Mouse (Mus musculus): ENCODE measurements around the gene Myod1. TPM values are rescaled to one million over a fixed set of nuclear protein-coding genes. Genes with fewer than 3 reads are reported as not detected.
A peak's percentile ranks its signal among the peaks of the same experiment; 100 is the strongest.

Myod1 gene
- polyA plus RNA-seq, 1 experiment from 2014 or later = 2.6 TPM

DNA sequence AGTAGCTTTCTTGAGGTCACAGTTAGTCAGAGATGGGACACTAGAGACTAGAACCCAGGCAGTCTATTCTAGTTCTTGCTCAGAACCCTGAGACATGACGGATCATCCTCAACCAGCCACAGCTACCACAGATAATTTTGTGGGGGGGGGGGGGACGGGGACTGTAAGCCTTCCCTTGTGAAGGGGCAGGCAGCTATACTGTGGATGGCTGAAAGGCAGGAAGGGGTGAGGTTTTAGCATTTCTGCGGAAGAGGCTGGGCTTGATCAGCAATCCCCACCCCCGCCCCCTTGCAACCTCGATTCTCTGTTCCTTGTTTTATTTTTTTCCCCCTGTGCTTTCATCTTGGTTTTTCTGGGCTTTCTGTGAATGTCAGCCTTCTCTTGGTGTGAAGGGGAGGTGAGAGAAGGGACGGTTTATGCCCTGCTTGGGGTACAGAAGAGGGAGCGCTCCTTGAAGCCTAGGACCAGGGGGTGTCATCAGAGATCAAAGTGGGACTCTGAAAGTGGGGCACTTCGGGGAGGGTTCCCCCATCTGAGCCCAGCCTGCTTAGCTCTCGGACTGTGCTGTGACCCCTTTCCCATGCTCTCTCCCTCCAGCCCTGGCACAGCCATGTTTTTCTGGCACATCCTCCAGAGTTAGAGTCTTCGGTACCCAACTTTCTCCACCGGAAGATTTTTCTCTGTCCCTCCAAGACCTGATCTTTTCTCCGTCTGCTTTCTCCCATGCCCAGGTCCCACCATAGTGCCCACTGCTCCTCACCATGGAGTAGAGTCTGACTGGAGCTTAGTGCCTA, 17.6 kb downstream of the Myod1 start:
- Histone ChIP-seq H3K36me3 (no peaks in the 10 kb centered on the region), H3K9me3 (replicated peaks) (no peaks in the 10 kb centered on the region; the same call in 1 of the 2 replicates), H3K9ac (no peak overlapping the region), H3K4me1 (peaks cover 25% of the 10 kb centered on the region), H3K27me3 (peaks cover 55% of the 10 kb centered on the region), H3K4me3 (no peak overlapping the region), H3K4me2 (replicated peaks) (no peak overlapping the region), H3K27ac (no peak overlapping the region)
- 54% methylated on average over 12 of the region's 12 CpGs for WGBS
- no peak for ATAC-seq (ENCODE audit: low FRiP score)

DNA sequence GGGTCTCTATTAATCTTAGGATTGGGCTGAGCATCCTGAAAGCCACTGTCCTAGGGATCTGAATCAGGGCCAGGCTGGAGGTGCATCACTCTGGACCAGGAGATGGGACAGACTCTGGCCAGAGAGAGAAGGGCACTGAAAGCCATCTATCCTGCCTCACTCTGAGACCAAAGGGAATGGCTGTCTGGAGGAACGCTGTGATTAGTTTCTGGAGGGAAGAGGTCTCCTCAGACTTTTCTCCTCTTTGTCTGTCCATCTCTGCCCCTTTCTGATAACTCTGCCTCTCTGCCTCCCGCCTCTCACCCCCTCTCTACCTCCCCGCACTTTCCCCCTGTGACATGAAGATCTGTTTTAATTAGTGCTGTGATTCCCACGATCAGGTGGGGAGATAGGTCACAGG, 18.7 kb downstream of the Myod1 start:
- H3K4me2 ChIP-seq (replicated peaks) = no peak overlapping the region
- no peak overlapping the region for H3K27ac ChIP-seq
- no peaks in the 10 kb centered on the region; the same call in 1 of the 2 replicates for H3K9me3 ChIP-seq (replicated peaks)
- H3K4me1 ChIP-seq = peaks cover 35% of the 10 kb centered on the region
- no peak overlapping the region for H3K4me3 ChIP-seq
- no peaks in the 10 kb centered on the region for H3K36me3 ChIP-seq
- 56% methylated on average over 4 of the region's 4 CpGs for WGBS
- peaks cover 65% of the 10 kb centered on the region for H3K27me3 ChIP-seq
- H3K9ac ChIP-seq = no peak overlapping the region
- no peak for ATAC-seq (ENCODE audit: low FRiP score)

GRCm38 (mm10) chr7:46395571-46395970, 19.3 kb downstream of the Myod1 start:
- Histone ChIP-seq H3K4me2 (replicated peaks) (peak overlapping the region; percentile 84), H3K4me3 (peak overlapping the region; percentile 72; the same call in 1 of the 2 replicates), H3K9me3 (replicated peaks) (no peaks in the 10 kb centered on the region; the same call in 1 of the 2 replicates), H3K36me3 (no peaks in the 10 kb centered on the region), H3K27ac (no peak overlapping the region), H3K9ac (no peak overlapping the region), H3K4me1 (peaks cover 40% of the 10 kb centered on the region), H3K27me3 (peaks cover 70% of the 10 kb centered on the region)
- ATAC-seq (ENCODE audit: low FRiP score) = no peak
- WGBS = 35% methylated on average over 6 of the region's 6 CpGs

DNA sequence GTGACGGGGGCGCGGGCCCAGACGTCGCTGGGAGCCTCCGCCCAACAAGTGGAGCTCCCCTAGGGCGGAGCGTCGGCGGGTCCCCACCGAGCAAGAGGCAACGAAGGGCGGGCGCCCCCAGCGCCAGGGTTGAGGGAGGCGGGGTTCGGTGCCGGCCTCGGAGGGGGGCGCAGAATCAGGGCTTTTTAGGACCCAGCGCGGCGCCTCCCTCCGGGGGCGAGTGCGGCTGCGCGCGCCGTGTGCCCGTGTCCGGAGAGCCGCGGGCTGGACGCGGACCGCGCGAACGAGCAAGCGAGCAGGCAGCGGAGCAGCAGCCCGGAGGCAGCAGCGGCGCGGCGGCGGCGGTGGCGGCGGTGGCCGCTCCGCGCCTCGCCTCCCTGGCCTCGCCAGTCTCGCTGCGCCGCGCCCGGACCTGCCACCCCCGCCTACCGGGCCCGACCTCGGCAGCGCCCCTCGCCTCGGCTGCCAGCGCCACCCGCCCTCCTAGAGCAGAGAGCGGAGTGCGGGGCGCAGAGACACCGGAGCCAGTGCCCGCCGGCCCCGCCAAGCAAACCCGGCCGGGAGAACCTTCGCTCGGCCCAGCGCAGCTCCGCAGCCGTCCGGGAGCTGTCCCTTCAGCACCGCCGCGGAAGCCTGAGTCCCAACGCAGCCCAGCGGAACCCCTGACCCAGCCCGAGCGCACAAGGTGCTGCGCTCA, 20.1 kb downstream of the Myod1 start, which contains the start of gene Kcnc1:
Kcnc1 (plus strand) TSS at position 267 of the 697 bp plus-strand sequence.
- peak; percentile 60 for ATAC-seq (ENCODE audit: low FRiP score)
- Histone ChIP-seq H3K27me3 (peaks cover 70% of the 10 kb centered on the region), H3K36me3 (no peaks in the 10 kb centered on the region), H3K4me2 (replicated peaks) (peak within 1 kb of the TSS; percentile 84), H3K4me1 (peaks cover 42% of the 10 kb centered on the region), H3K9ac (peak within 1 kb of the TSS; percentile 86), H3K9me3 (replicated peaks) (no peaks in the 10 kb centered on the region; the same call in 1 of the 2 replicates), H3K27ac (peak within 1 kb of the TSS; percentile 81), H3K4me3 (peak within 1 kb of the TSS; percentile 72)
- under 1% methylated on average over 41 of the region's 93 CpGs for WGBS

DNA sequence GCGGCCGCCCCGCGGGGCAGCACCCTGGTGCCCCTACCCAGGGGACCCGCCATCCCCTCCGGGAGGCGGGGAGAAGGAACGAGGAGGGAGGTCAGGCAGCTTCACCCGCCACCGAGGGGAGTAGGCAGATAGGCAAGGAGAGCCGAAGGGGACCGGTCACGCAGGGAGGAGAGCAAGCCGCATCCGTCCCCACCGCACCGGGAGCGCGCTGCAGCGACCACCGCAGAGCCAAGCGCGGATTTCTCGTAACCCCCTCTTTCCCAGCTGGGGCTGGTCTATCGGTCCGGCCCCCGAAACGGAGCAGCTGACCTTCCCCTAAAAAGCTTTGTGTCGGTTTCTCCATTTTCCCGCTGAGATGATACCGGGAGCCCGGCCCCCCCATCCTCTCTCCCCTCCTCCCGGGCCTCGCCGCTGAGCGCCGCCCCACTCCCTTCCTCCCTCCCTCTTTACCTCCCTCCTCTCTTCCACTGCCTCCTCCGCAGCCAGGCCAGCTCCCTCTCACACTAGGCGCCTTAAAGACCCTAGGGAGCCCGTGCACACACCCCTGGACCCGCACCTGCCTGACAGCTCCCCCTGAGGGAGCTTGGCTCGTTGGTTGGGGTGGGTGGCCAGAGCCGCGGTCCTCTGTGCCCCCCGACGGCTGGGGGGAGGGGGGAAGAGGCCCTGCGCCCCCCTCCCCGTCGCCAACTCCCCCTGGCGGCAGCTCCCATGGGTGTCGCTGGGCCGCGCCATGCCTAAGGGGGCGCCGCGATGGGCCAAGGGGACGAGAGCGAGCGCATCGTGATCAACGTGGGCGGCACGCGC, 20.9 kb downstream of the Myod1 start:
- ATAC-seq (ENCODE audit: low FRiP score) = peak; percentile 54
- H3K4me3 ChIP-seq = peak overlapping the region; percentile 72
- peak overlapping the region; percentile 86 for H3K9ac ChIP-seq
- peak overlapping the region; percentile 84 for H3K4me2 ChIP-seq (replicated peaks)
- WGBS = 1% methylated on average over 58 of the region's 64 CpGs
- H3K4me1 ChIP-seq = peaks cover 46% of the 10 kb centered on the region
- peak overlapping the region; percentile 81 for H3K27ac ChIP-seq
- no peaks in the 10 kb centered on the region for H3K36me3 ChIP-seq
- H3K9me3 ChIP-seq (replicated peaks) = no peaks in the 10 kb centered on the region; the same call in 1 of the 2 replicates
- H3K27me3 ChIP-seq = peaks cover 70% of the 10 kb centered on the region

GRCm38 (mm10) chr7:46397732-46398333, 21.6 kb downstream of the Myod1 start:
- Histone ChIP-seq H3K27me3 (peaks cover 70% of the 10 kb centered on the region), H3K4me2 (replicated peaks) (peak overlapping the region; percentile 84), H3K9ac (peak overlapping the region; percentile 86), H3K9me3 (replicated peaks) (no peaks in the 10 kb centered on the region; the same call in 1 of the 2 replicates), H3K4me1 (peaks cover 46% of the 10 kb centered on the region), H3K4me3 (peak overlapping the region; percentile 72), H3K36me3 (no peaks in the 10 kb centered on the region), H3K27ac (no peak overlapping the region)
- WGBS = 12% methylated on average over 70 of the region's 70 CpGs
- ATAC-seq (ENCODE audit: low FRiP score) = no peak

- H3K4me2 ChIP-seq (replicated peaks) = peak overlapping the region; percentile 84
- peaks cover 66% of the 10 kb centered on the region for H3K27me3 ChIP-seq
- no peak overlapping the region for H3K9ac ChIP-seq
- H3K4me3 ChIP-seq = peak overlapping the region; percentile 72
- no peak overlapping the region for H3K27ac ChIP-seq
- ATAC-seq (ENCODE audit: low FRiP score) = no peak
- no peaks in the 10 kb centered on the region; the same call in 1 of the 2 replicates for H3K9me3 ChIP-seq (replicated peaks)
- WGBS = 62% methylated on average over 4 of the region's 4 CpGs
- no peaks in the 10 kb centered on the region for H3K36me3 ChIP-seq
- peaks cover 46% of the 10 kb centered on the region for H3K4me1 ChIP-seq
Observed at GRCm38 (mm10) chr7:46398612-46399011, 22.3 kb downstream of the Myod1 start.

- no peaks in the 10 kb centered on the region; the same call in 1 of the 2 replicates for H3K9me3 ChIP-seq (replicated peaks)
- H3K36me3 ChIP-seq = no peaks in the 10 kb centered on the region
- no peak for ATAC-seq (ENCODE audit: low FRiP score)
- no peak overlapping the region for H3K9ac ChIP-seq
- peaks cover 55% of the 10 kb centered on the region for H3K27me3 ChIP-seq
- H3K27ac ChIP-seq = no peak overlapping the region
- 91% methylated on average over 1 of the region's 1 CpGs for WGBS
- peaks cover 49% of the 10 kb centered on the region for H3K4me1 ChIP-seq
- no peak overlapping the region for H3K4me3 ChIP-seq
- peak overlapping the region; percentile 84 for H3K4me2 ChIP-seq (replicated peaks)
Observed at GRCm38 (mm10) chr7:46399676-46400075, 23.4 kb downstream of the Myod1 start.

- Histone ChIP-seq H3K4me3 (0 out of 2 replicates have a peak overlapping the region, but pooled peaks have one; percentile 2), H3K36me3 (no peaks in the 10 kb centered on the region)
- WGBS = 43% methylated on average over 8 of the region's 8 CpGs
Observed at GRCm38 (mm10) chr7:46400346-46400745, 24.1 kb downstream of the Myod1 start.

DNA sequence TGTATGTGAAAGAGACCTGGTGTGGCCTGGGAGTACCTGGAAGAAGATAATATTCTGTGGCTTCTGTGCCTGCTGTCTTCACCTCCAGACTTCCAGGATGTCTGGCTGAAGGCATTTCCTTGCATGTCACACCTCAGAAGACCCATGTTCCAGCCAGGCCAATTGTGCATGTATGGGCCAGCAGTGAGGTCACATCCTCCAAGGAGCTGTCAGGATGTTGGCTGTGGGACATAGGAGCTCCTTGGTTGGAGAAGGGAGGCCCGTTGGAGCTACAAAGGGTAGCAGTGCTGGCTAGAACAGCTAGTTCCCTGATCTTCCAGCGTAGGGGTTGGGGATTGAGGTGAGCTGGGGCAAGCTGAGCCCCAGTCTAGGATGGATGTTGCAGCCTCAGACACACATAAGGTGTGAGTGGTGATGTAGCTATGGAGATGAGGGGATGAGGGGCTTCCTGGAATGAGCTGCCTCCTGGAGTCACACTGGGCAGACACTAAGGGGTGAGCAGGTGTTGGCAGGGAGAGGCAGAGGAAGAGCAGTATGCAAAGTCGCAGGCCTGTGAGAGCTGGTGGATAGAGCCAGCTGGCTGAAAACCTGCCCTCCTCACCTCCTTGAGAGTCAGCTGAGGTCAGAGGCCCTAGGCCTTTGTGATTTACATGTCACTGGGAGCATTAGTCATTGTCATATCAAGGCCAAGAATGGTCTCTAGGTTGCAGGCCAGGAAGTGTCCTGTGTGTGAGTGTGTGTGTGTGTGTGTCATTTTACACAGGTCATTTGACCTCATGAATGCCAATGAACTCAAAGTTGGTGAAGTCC, 25.3 kb downstream of the Myod1 start:
- H3K9me3 ChIP-seq (replicated peaks) = no peaks in the 10 kb centered on the region; the same call in 1 of the 2 replicates
- no peaks in the 10 kb centered on the region for H3K36me3 ChIP-seq
- peaks cover 38% of the 10 kb centered on the region for H3K27me3 ChIP-seq
- 70% methylated on average over 3 of the region's 3 CpGs for WGBS
- H3K4me3 ChIP-seq = no peak overlapping the region
- H3K4me2 ChIP-seq (replicated peaks) = peak overlapping the region; percentile 21
- no peak overlapping the region for H3K9ac ChIP-seq
- no peak for ATAC-seq (ENCODE audit: low FRiP score)
- H3K27ac ChIP-seq = no peak overlapping the region
- peaks cover 42% of the 10 kb centered on the region for H3K4me1 ChIP-seq

More at GRCm38 (mm10) chr7:46400346-46400745, 24.1 kb downstream of the Myod1 start:
- Histone ChIP-seq H3K27ac (no peak overlapping the region), H3K4me2 (replicated peaks) (peak overlapping the region; percentile 84), H3K9ac (no peak overlapping the region), H3K27me3 (peaks cover 49% of the 10 kb centered on the region), H3K4me1 (peaks cover 49% of the 10 kb centered on the region), H3K9me3 (replicated peaks) (no peaks in the 10 kb centered on the region; the same call in 1 of the 2 replicates)
- ATAC-seq (ENCODE audit: low FRiP score) = no peak
